Mouse (Mus musculus) embryonic facial prominence, embryonic 13.5 days (tissue): ENCODE measurements at regions not wholly inside any gene's neighbourhood (a gene's known extent, or its start where the extent isn't known, plus 50 kb on each side); places are given as distances from the start of the nearest gene placed in this dataset.

Source experiments
- ATAC-seq: fragments of 200-750 bp; cut with Nextera tagmentation; 2 replicates; pipeline ENCODE4 v1.8.0; 2017; ENCODE audit warnings: low read depth; ENCODE audit not compliant: insufficient number of reproducible peaks, insufficient read depth, low FRiP score, low TSS enrichment
- H3K27ac ChIP-seq: fragments of 300-500 bp; sonication (generic); 2 replicates; pipeline ENCODE4 v1.5.1; 2015; ENCODE audit warnings: moderate library complexity, mild to moderate bottlenecking, inconsistent platforms
- H3K27me3 ChIP-seq: fragments of 300-500 bp; sonication (generic); 2 replicates; pipeline ENCODE4 v1.6.1; 2015; ENCODE audit warnings: mild to moderate bottlenecking, inconsistent platforms
- H3K36me3 ChIP-seq: fragments of 300-500 bp; sonication (generic); 2 replicates; pipeline ENCODE4 v1.6.1; 2015; ENCODE audit warnings: mild to moderate bottlenecking, inconsistent platforms
- H3K4me1 ChIP-seq: fragments of 300-500 bp; sonication (generic); 2 replicates; pipeline ENCODE4 v1.6.1; 2015; ENCODE audit warnings: inconsistent platforms
- H3K4me2 ChIP-seq: fragments of 300-500 bp; sonication (generic); 2 replicates; pipeline ENCODE4 v1.6.1; 2015; ENCODE audit warnings: moderate library complexity, mild to moderate bottlenecking, inconsistent platforms
- H3K4me3 ChIP-seq: fragments of 300-500 bp; sonication (generic); 2 replicates; pipeline ENCODE4 v1.5.1; 2015; ENCODE audit warnings: mild to moderate bottlenecking, inconsistent platforms
- H3K9ac ChIP-seq: fragments of 300-500 bp; sonication (generic); 2 replicates; pipeline ENCODE4 v1.6.1; 2015; ENCODE audit warnings: mild to moderate bottlenecking, inconsistent platforms
- H3K9me3 ChIP-seq: fragments of 300-500 bp; sonication (generic); 2 replicates; pipeline ENCODE4 v1.6.1; 2016; ENCODE audit warnings: inconsistent platforms
- WGBS: fragments of 180-500 bp; shearing (Covaris S2); methylation state at CpG from one replicate; pipeline ENCODE4 v1.1.7; 2015; ENCODE audit warnings: mixed read lengths; 5-methylcytosine and 5-hydroxymethylcytosine counted together

DNA sequence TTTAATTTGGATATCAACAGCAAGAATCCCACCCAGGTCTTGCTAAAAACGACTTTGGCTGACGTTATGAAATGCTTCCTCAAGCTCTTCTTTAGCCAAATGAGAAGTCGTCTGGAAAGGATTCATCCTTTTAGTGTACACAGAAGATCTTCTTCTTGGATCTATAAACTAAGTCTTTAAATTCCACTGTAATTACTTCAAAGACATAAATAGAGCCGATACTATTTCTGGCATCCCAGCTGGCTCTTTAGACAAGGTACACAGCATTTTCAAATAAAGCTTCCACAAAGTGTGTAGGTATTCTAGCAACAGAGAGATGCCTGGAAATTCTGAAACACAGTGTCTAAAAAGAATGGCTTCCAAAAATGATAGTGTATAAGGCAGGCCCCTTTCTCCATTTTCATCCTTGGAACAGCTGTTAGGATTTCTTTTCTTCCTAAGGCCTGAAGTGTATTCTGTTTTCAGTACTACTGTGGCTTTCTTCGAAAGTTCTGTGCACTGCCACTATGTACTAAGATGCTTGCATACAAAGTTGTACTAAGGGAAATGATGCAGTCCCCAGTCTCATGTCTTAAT, 371.4 kb downstream of the Inhba start:
- no peak overlapping the region for H3K9ac ChIP-seq
- no peak overlapping the region for H3K4me3 ChIP-seq
- H3K27ac ChIP-seq: no peak overlapping the region
- 57% methylated on average over 5 of the region's 5 CpGs for WGBS
- H3K4me2 ChIP-seq: no peak overlapping the region
- H3K9me3 ChIP-seq: no peaks in the 10 kb centered on the region
- no peak for ATAC-seq
- H3K36me3 ChIP-seq: no peaks in the 10 kb centered on the region
- no peaks in the 10 kb centered on the region for H3K4me1 ChIP-seq
- no peaks in the 10 kb centered on the region for H3K27me3 ChIP-seq

DNA sequence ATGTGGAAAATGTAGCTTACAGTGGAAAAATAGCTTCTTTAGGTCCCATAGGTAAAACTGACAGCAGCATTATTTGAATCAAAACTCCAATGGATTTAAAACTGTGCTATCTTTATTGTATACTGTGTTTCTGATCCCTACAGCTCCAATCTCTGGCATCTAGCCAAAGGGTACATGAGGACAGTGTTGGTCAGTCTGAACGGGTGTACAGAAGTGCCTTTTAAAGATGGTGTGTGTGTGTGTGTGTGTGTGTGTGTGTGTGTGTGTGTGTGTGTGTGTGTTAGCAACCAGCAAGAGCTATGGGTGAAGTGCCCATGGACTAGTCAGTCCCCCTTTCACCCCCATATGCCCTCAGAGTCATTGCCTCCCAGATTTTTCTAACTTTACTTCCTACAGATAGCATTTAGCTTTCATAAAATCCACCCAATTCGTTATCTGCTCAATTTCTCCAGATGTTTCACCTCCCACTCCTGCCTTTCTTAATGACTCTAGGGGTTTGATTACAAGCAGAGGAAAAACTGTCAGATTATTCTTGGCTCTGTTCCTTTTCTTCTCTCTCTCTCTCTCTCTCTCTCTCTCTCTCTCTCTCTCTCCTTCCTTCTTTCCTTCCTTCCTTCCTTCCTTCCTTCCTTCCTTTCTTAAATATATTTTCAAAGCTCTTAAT, 404.8 kb downstream of the Inhba start:
- Histone ChIP-seq H3K4me2 (no peak overlapping the region), H3K4me3 (no peak overlapping the region), H3K27me3 (no peaks in the 10 kb centered on the region), H3K4me1 (no peaks in the 10 kb centered on the region), H3K9me3 (no peaks in the 10 kb centered on the region), H3K9ac (no peak overlapping the region), H3K36me3 (no peaks in the 10 kb centered on the region), H3K27ac (no peak overlapping the region)
- WGBS: 35% methylated on average over 2 of the region's 2 CpGs
- ATAC-seq: no peak

DNA sequence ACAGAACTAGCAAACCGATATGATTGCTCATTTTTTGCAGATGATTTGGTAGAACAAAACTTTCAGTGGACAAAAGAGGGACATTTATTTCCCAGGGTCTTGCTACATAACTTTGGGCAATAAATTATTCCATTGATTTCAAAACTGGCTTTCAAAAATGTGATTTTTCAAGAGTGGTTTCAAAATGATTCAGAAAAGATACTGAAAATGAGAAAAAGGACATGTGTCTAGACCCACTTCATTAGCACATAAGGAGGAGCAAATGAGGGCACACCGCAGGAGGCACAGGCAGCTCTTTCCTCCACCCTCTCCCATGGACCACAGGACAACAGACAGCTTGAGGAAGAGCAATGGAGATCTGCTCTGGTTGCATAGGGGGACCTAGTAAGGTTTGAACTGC, 412.5 kb downstream of the Inhba start:
- Histone ChIP-seq H3K4me1 (no peaks in the 10 kb centered on the region), H3K9me3 (no peaks in the 10 kb centered on the region), H3K27ac (no peak overlapping the region), H3K9ac (no peak overlapping the region), H3K27me3 (no peaks in the 10 kb centered on the region), H3K36me3 (no peaks in the 10 kb centered on the region), H3K4me3 (no peak overlapping the region), H3K4me2 (no peak overlapping the region)
- WGBS: 81% methylated on average over 2 of the region's 2 CpGs
- ATAC-seq: no peak

DNA sequence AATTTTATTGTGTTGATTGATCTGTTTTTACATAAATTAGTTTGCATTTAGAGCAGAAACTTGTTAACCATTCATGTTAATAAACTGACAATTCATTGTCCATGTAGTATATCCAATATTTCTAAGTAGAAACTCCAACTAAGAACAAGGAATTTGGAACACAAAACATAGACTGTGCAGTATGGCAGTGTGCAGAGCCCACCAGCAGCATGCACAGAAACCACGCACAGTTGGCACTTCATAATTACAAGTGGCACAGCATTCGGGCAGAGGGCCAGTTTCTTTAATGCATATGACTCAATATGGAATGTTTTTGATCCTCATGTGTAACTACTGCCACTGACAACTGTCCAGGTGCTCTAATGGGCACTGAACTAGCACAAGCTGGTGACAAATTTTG, 423.8 kb downstream of the Inhba start:
- Histone ChIP-seq H3K4me2 (no peak overlapping the region), H3K4me3 (no peak overlapping the region), H3K27me3 (no peaks in the 10 kb centered on the region), H3K27ac (no peak overlapping the region), H3K9ac (no peak overlapping the region), H3K4me1 (no peaks in the 10 kb centered on the region), H3K36me3 (no peaks in the 10 kb centered on the region), H3K9me3 (no peaks in the 10 kb centered on the region)
- WGBS: 79% methylated on average over 2 of the region's 2 CpGs
- ATAC-seq: no peak

GRCm38 (mm10) chr13:16453234-16453633, 441.6 kb downstream of the Inhba start:
- ATAC-seq: no peak
- H3K4me1 ChIP-seq: no peaks in the 10 kb centered on the region

GRCm38 (mm10) chr13:16459743-16460142, 448.1 kb downstream of the Inhba start:
- H3K9ac ChIP-seq: no peak overlapping the region
- H3K4me2 ChIP-seq: no peak overlapping the region
- no peak for ATAC-seq
- no peaks in the 10 kb centered on the region for H3K4me1 ChIP-seq
- no peak overlapping the region for H3K27ac ChIP-seq
- H3K4me3 ChIP-seq: no peak overlapping the region
- 77% methylated on average over 2 of the region's 2 CpGs for WGBS
- no peaks in the 10 kb centered on the region for H3K9me3 ChIP-seq
- H3K36me3 ChIP-seq: no peaks in the 10 kb centered on the region
- no peaks in the 10 kb centered on the region for H3K27me3 ChIP-seq

More at GRCm38 (mm10) chr13:16453234-16453633, 441.6 kb downstream of the Inhba start:
- Histone ChIP-seq H3K27ac (no peak overlapping the region), H3K27me3 (no peaks in the 10 kb centered on the region), H3K4me2 (no peak overlapping the region), H3K36me3 (no peaks in the 10 kb centered on the region), H3K4me3 (no peak overlapping the region), H3K9me3 (no peaks in the 10 kb centered on the region), H3K9ac (no peak overlapping the region)

GRCm38 (mm10) chr13:16461681-16462080, 450.0 kb downstream of the Inhba start:
- Histone ChIP-seq H3K4me3 (no peak overlapping the region), H3K9me3 (no peaks in the 10 kb centered on the region), H3K9ac (no peak overlapping the region), H3K4me1 (no peaks in the 10 kb centered on the region), H3K27ac (no peak overlapping the region), H3K4me2 (no peak overlapping the region), H3K27me3 (no peaks in the 10 kb centered on the region), H3K36me3 (no peaks in the 10 kb centered on the region)
- ATAC-seq: no peak
- 91% methylated on average over 2 of the region's 2 CpGs for WGBS

DNA sequence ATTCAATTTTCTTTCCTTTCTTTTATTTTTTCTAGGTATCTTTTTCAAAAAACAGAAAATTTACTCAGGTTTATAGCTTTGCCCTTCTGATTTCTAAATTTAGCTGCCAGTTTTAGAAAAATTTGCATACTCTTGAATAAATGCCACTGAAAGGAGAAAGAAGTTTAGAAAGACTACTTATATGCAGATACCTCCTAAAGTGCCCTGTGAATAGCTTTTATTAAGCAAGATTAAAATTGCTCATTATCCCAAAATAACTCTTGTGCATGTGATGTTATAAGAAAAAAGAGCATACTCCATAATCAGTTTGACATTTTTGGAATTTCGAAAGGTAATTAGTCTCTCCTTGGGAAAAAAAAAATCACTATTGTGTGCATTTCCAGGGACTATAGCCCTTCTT, 453.2 kb downstream of the Inhba start:
- ATAC-seq: no peak
- Histone ChIP-seq H3K9ac (no peak overlapping the region), H3K4me3 (no peak overlapping the region), H3K4me2 (no peak overlapping the region), H3K27me3 (no peaks in the 10 kb centered on the region), H3K9me3 (no peaks in the 10 kb centered on the region), H3K36me3 (no peaks in the 10 kb centered on the region), H3K4me1 (no peaks in the 10 kb centered on the region), H3K27ac (no peak overlapping the region)
- 89% methylated on average over 1 of the region's 1 CpGs for WGBS

DNA sequence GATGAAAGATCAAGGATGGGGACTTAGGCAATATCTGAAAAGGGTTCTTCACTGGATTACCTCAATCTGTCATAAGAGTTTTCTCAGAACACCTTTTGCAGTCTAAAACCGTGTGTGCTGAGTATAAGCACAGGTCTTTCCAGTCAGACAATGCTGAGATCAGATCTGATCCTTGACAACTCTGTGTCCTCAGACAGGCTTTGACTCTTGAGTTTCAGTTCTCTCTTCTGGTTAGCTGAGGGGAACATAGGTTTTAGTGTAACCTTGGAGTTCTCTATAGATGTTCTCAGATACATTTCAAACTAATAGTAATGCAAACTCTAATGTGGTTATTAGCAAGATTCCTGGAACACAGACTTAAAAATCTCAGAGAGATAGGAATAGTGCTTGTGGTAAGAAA, 453.7 kb downstream of the Inhba start:
- 53% methylated on average over 1 of the region's 1 CpGs for WGBS

DNA sequence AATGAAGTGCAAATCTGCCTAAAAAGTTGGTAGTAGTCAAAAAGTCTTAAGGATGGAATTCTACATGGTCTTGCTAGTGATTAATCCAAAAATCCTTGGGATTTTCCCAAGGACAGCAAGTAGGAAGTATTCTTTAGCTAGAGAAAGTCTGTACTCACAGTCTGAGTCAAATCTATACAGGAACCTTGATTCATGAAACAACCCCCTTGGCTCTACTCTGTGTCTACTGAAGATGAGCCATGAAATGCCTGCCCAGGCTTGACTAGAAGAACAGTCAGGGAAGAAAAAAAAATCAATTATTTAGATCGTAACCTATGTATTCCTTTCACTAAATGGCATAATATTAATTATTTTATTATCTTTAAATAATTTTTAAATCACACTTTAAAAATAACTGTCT, 454.2 kb downstream of the Inhba start:
- Histone ChIP-seq H3K9ac (no peak overlapping the region), H3K36me3 (no peaks in the 10 kb centered on the region), H3K4me3 (no peak overlapping the region), H3K9me3 (no peaks in the 10 kb centered on the region), H3K27ac (no peak overlapping the region), H3K4me2 (no peak overlapping the region), H3K4me1 (no peaks in the 10 kb centered on the region), H3K27me3 (no peaks in the 10 kb centered on the region)
- no peak for ATAC-seq
- 86% methylated on average over 1 of the region's 1 CpGs for WGBS

More for the DNA sequence above, 453.7 kb downstream of the Inhba start:
- Histone ChIP-seq H3K27me3 (no peaks in the 10 kb centered on the region), H3K9me3 (no peaks in the 10 kb centered on the region), H3K4me3 (no peak overlapping the region), H3K4me1 (no peaks in the 10 kb centered on the region), H3K27ac (no peak overlapping the region), H3K9ac (no peak overlapping the region), H3K4me2 (no peak overlapping the region), H3K36me3 (no peaks in the 10 kb centered on the region)
- ATAC-seq: no peak

GRCm38 (mm10) chr13:16476515-16476914, 464.9 kb downstream of the Inhba start:
- no peak overlapping the region for H3K4me3 ChIP-seq
- H3K36me3 ChIP-seq: no peaks in the 10 kb centered on the region
- H3K4me1 ChIP-seq: no peaks in the 10 kb centered on the region
- ATAC-seq: no peak
- H3K27me3 ChIP-seq: no peaks in the 10 kb centered on the region
- no peak overlapping the region for H3K9ac ChIP-seq
- no peak overlapping the region for H3K4me2 ChIP-seq
- no peak overlapping the region for H3K27ac ChIP-seq
- no peaks in the 10 kb centered on the region for H3K9me3 ChIP-seq
- 85% methylated on average over 1 of the region's 1 CpGs for WGBS

DNA sequence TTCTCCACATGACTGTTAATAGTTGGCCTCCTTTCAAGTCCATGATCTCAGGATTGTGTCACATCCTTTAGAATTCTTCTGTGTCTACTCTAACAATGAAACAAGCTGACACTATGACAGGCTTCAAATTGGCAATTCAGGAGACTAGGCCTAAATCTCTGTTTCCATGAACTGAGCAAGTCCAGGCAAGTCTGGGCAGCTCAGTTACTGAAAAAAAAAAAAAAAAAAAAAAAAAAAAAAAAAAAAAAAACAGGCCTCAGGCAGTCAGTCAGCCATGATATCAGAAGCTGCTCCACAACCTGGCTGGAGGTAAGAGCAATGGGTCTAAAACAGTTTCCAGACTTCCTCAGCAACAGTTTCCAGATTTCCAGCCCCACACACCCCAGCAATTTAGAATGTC, 475.6 kb downstream of the Inhba start:
- H3K4me2 ChIP-seq: no peak overlapping the region
- no peaks in the 10 kb centered on the region for H3K9me3 ChIP-seq
- H3K4me1 ChIP-seq: no peaks in the 10 kb centered on the region
- no peak overlapping the region for H3K27ac ChIP-seq
- no peaks in the 10 kb centered on the region for H3K27me3 ChIP-seq
- ATAC-seq: no peak
- H3K36me3 ChIP-seq: no peaks in the 10 kb centered on the region
- no peak overlapping the region for H3K4me3 ChIP-seq
- H3K9ac ChIP-seq: no peak overlapping the region
